Mouse (Mus musculus): ENCODE measurements around the gene Rel. TPM values are rescaled to one million over a fixed set of nuclear protein-coding genes. Genes with fewer than 3 reads are reported as not detected.

Rel gene
- polyA plus RNA-seq, 1 experiment from 2014 or later: 0.80 TPM

Other genes starting within 250 kb of the Rel start
- gene 1700093K21Rik, start 249.8 kb downstream of the Rel start, polyA plus RNA-seq (2014; fragmentation: Nextera tagmentation; extraction: Ambion mirVana): 0.17 TPM in 1 of 2 replicates, not detected in the other
- 74.3 and 82.2 TPM in 2 replicates for gene 0610010F05Rik, start 137.3 kb downstream of the Rel start, polyA plus RNA-seq (2014; fragmentation: Nextera tagmentation; extraction: Ambion mirVana)
- 19.3 and 21.6 TPM in 2 replicates for gene Pus10, start 105.3 kb downstream of the Rel start, polyA plus RNA-seq (2014; fragmentation: Nextera tagmentation; extraction: Ambion mirVana)
- gene Pex13, start 105.0 kb downstream of the Rel start, polyA plus RNA-seq (2014; fragmentation: Nextera tagmentation; extraction: Ambion mirVana): 42.2 and 49.6 TPM in 2 replicates
- 26.7 and 31.1 TPM in 2 replicates for gene Papolg, start 124.3 kb upstream of the Rel start, polyA plus RNA-seq (2014; fragmentation: Nextera tagmentation; extraction: Ambion mirVana)